Mouse (Mus musculus) cerebellum, postnatal 36 days (tissue): ENCODE results near the gene Pes1.
"Not testable (repeated sequence)": the region's sequence is repeated elsewhere in the genome, so short reads cannot be mapped to it uniquely, and the experiment has no call there.

ENCODE experiments used
- DNase-seq, 2 experiments: peaks; one replicate each; pipeline ENCODE4 v3.0.0; 2021 to 2022; ENCODE audit warnings: mixed read lengths in 2 of 2

Gene Pes1

GRCm38 (mm10) chr11:3963610-3964415, at the start of gene Pes1:
Gene Pes1 (plus strand): TSS chr11:3963975.
- peak; percentile 79 to 85 for DNase-seq

DNA sequence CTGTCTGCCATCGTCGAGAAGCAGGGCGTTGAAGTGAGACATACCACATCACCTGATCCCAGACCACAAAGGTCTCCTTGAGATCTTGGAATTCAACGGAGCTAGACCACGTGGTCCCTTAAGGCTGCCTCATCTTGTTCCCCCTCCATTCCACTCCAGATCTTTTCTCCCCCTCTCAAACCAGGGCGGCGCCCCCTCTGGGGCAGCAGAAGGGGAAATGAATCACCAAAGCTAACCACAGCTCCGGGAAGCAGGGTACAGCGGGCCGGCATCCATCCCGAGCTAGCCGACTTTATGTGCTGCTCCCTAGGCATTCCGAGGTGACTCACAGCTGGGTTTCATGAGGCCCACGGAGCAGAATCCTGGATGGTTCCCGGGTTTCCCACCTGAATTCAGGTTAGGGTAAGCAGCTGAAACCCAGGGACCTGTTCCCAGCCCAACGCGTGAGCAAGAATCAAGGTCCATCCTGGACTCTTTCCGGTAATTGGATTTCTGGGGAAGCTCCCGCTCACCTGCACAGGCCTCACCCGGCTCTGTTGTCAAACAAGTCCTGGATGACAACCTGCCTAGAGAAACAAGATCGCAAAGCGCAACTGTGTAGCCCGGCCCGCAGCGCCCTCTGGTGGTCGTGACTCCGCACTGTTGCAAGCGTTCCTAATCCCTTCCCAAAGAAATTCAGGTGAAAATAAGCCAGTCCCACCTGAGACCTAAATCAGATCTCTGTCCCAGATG, 49.5 kb upstream of the Pes1 start, which contains the start of gene Slc35e4:
Gene Slc35e4 (minus strand): TSS at position 556 of the 732 bp plus-strand sequence.
- peak; percentile 94 to 95 for DNase-seq

- peak; percentile 44 to 45 for DNase-seq
Measured at GRCm38 (mm10) chr11:3918738-3919137, 45.0 kb upstream of the Pes1 start.

- DNase-seq, result no peak
Measured at GRCm38 (mm10) chr11:3920476-3920875, 43.3 kb upstream of the Pes1 start.

GRCm38 (mm10) chr11:3921281-3921850, 42.4 kb upstream of the Pes1 start:
- DNase-seq, result peak; percentile 64 to 66

DNA sequence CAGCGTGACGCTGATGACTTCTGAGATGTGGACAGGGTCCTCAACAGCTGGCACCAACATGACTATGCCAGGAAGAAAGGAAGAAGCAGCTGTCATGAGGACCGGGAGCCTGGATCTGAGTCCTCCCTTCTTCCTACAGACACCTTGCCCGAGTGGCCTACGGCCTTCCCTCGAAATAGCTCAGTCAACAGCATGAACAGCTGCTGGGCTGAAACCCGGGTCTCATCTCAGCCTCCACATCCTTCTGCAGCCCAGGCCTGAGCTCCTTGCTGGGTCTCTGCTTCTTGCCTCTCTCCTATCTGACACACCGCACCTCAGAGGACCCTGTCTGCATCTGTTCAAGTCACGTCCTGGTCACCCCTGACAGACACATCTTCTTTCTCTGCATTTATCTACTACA, 41.7 kb upstream of the Pes1 start:
- no peak for DNase-seq

- DNase-seq, result no peak
Measured at GRCm38 (mm10) chr11:3922731-3923130, 41.0 kb upstream of the Pes1 start.

DNA sequence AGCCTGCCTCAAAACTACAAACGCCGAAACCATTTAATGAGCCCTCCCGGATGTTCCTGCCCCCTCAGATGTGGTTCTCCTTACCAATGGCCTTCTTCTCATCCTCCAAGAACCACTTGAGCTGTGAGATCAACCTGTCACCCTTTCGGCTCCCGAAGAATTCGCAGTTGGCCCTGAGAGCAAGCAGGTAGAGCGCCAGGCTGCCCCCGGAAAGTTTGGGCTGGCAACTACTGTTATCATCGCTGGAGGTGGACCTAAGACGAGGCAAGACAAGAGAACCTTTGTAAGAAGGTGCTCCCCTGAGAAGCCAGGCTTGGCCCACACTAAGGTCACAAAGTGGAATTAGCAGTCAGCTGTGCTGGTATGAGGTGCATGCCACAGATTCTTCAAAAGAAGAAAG, 37.9 kb upstream of the Pes1 start:
- DNase-seq, result no peak

GRCm38 (mm10) chr11:3930019-3930418, 33.8 kb upstream of the Pes1 start:
- DNase-seq, result no peak

DNA sequence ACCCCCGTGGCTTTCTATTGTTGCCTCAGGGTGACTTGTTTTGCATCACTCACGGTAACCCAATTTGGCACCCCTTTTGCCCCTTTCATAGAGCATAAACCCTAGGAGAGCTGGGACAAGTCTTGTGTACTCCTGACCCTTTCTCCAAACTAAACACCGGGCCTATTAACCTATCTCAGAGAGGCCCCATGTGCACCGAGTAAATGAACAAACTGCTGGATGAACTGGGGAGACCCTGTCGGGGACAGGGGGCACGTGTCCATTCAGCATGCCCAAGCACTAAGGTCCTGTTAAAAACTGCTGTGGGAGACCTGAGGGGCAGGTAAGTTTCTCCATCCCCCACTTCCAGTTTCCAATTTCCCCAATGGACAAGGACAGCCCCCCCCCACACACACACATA, 32.8 kb upstream of the Pes1 start:
- DNase-seq, result no peak

- peak; percentile 34 to 39 for DNase-seq
Measured at GRCm38 (mm10) chr11:3931511-3932211, 32.1 kb upstream of the Pes1 start, which contains the start of gene Tcn2. Gene Tcn2 (minus strand): TSS chr11:3932159.

DNA sequence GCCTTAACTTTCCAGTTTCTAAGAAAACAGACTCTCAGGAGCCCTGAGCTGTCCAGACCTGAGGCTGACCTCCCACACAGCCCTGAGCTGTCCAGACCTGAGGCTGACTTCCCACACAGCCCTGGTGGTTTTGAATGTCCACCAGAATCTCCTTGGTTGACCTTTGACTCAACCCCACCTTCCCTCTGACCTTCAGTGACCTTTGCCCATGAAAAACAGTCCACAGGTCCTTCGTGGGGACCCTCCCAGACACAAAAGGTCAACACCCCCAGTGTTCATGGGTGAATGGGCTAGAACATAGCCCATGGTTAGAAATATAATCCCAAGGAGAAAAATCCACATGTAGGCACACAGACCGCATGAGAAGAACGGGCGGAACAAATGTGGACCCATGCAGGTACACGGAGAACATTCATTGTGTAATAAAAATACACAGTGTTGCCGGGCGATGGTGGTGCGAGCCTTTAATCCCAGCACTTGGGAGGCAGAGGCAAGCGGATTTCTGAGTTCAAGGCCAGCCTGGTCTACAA, 30.0 kb upstream of the Pes1 start:
- no peak for DNase-seq

DNA sequence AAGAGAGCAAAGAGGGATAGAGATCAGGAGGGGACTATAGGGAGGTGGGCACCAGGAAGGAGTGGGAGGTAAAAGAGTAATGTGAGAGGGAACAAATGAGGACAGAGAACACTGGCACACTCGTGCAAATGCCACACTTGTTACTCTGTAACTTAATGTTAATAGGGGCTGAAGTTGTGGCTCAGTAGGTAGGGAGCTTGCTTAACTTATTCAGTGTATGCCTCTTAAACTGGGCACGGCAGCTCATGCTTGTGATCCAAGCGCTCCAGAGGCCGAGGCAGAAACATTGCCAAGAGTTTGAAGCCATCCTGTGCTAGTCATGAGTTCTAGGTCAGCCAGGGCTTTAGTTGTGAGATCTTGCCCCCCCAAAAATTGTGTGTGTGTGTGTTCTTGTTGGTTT, 28.6 kb upstream of the Pes1 start:
- DNase-seq, result no peak

- no peak for DNase-seq
Measured at GRCm38 (mm10) chr11:3936318-3936717, 27.5 kb upstream of the Pes1 start.

GRCm38 (mm10) chr11:3937321-3937874, 26.4 kb upstream of the Pes1 start:
- no peak for DNase-seq

DNA sequence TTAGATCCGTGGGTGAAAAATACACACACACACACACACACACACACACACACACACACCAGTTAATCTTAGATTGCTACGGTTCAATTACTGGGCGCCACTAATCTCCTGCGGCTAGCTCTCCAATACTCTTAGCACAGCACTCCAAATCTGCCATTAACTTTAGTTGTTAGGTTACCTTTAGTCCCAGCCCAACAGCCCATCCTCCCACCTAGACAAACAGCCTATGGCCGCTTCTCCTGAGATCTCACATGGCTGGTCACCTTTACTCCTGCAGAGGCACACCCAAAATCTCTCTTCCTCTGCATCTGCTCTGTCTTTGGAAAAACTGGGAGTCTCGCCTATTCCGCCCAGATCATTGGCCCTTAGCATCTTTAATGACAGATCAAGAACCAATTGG, 22.4 kb upstream of the Pes1 start:
- no peak for DNase-seq

GRCm38 (mm10) chr11:3946386-3946785, 17.4 kb upstream of the Pes1 start:
- DNase-seq, result no peak

- DNase-seq, result not testable (repeated sequence)
Measured at GRCm38 (mm10) chr11:3954876-3955275, 8.9 kb upstream of the Pes1 start.

DNA sequence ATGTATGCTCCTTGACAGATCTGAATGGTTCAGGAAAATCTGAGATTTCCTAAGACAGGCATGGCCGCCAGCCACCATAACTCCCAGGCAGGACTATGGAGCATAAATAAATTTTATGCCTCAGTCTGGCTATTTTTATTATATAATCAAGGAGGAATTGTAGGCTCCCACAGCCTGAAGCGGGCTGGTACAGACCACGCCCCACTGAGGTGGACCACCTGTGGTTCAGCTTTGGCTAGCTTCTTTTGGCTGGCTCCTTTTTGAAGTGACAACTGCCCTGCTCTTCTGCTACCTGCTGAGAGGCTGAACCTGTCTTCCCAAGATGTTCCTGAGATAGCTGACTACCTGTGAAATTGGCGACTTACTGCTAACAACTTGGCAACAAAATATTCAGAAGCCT, 8.4 kb upstream of the Pes1 start:
- DNase-seq, result not testable (repeated sequence)

DNA sequence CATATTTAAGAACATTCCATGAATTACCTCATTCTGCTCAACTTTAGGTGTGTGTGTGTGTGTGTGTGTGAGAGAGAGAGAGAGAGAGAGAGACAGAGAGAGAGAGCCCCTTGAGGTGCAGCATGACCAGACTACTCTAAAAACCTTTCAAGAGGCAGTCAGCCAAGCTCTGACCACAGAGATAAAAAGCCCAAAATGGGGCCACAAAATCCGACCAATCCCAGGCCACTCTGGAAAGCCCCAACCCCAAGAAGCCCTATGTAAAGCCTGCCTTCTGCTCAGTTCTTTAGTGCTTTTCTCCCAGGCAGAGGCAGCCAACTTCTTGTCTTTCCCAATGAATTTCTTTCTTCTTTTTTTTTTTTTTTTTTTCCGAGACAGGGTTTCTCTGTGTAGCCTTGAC, 2.9 kb upstream of the Pes1 start:
- no peak for DNase-seq

DNA sequence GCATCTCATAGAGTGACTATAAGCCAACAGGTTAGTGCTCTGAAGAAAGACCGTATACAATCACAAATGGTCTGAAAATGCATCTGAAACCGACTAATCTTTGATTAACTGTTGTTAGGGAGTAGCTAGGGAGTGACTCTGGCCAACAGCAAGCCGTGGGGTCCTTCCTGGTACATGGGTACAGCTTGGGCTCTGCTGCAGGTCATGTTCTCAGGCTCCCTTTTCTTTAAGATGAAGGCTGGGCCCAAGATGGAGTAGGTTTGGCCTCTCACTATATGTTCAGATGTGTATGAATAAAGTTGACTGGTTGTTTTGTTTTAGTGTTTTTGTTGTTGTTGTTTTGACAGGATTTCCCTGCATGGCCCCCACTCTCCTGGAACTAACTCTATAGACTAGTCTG, 2.0 kb upstream of the Pes1 start:
- no peak for DNase-seq

DNA sequence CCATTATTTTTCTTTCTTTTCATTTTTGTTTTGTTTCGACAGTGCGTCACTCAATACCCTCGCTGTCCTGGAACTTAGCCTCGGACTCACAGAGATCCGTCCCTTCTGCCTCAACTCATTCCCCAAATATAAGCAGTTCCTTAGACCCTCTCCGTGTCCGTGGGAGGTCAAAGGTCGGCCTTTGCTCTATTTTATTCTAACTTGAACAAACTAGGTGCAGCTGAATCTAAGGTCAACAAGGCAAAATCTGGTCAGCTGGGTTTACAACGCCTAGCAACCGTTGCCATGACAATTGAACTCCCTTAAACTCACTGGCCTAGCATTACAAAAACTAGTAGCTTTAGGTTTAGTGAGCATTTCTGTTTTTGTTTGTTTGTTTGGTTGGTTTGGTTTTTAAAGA, 620 bp upstream of the Pes1 start:
- no peak for DNase-seq
